ENCODE assay signal across 17 mouse cellular contexts in the genomic region with DNA sequence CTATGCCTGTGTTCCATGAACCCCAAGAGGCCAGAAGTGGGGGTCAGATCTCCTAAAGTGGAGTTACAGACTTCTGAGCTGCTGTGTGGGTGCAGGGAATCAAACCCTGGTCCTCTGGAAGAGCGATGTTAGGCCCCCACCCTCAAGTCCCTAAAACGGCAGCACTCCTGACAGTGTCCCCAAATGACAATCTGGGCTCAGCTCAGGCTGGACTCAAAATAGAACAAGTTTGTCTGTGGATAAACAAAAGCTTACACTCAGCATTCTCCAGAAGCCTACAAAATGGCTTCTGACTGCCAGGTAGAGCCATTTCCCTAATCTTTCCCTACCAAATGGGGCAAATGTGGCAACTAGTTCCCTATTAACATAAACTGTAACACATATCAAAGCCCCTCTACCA. TPM values are rescaled to one million over a fixed set of nuclear protein-coding genes. Genes with fewer than 3 reads are reported as not detected.
DNase-seq lines count a peak whose midpoint lies in the region; ATAC-seq and TF ChIP-seq lines count a peak whose summit lies in the region.
"Had no signal": no experiment of that assay in that cellular context is flagged by ENCODE, and none has a peak within 500 bp of the region (broad histone marks: within the 10 kb centered on the region; RNA-seq: fewer than 3 reads in every experiment).

No protein-coding gene starts in this region.

- H3K9me3 ChIP-seq in heart, embryonic 12.5 days (replicated peaks), result no peaks in the 10 kb centered on the region
- H3K9me3 ChIP-seq in intestine, embryonic 16.5 days (ENCODE audit: control insufficient read depth, low read length), result no peaks in the 10 kb centered on the region
- no peaks in the 10 kb centered on the region for H3K9me3 ChIP-seq in stomach, embryonic 16.5 days (replicated peaks; ENCODE audit: control insufficient read depth, low read length)
- H3K9me3 ChIP-seq: forebrain, embryonic 13.5 days; hindbrain, embryonic 15.5 days; liver, embryonic 15.5 days; neural tube, embryonic 13.5 days had no signal

- TF ChIP-seq CTCF in layer of hippocampus, adult 2 months (conservative IDR thresholded peaks at IDR 0.05), result no peak

- 56% methylated on average over 2 of the region's 2 CpGs for WGBS in heart, embryonic 12.5 days
- WGBS in intestine, embryonic 16.5 days, result 75% methylated on average over 2 of the region's 2 CpGs
- 73% methylated on average over 2 of the region's 2 CpGs for WGBS in stomach, embryonic 16.5 days

- no peaks in the 10 kb centered on the region for H3K27me3 ChIP-seq in heart, embryonic 12.5 days (replicated peaks)
- H3K27me3 ChIP-seq in intestine, embryonic 16.5 days (replicated peaks; ENCODE audit: control insufficient read depth, insufficient read depth, low read length), result no peaks in the 10 kb centered on the region
- no peaks in the 10 kb centered on the region for H3K27me3 ChIP-seq in stomach, embryonic 16.5 days (ENCODE audit: control insufficient read depth, insufficient read depth, low read length)
- H3K27me3 ChIP-seq: forebrain, embryonic 13.5 days; hindbrain, embryonic 15.5 days; liver, embryonic 15.5 days; neural tube, embryonic 13.5 days had no signal

- peaks cover 33% of the 10 kb centered on the region for H3K4me1 ChIP-seq in heart, embryonic 12.5 days (replicated peaks)
- H3K4me1 ChIP-seq in intestine, embryonic 16.5 days (ENCODE audit: control insufficient read depth, insufficient read depth, low read length), result peaks cover 29% of the 10 kb centered on the region
- H3K4me1 ChIP-seq in stomach, embryonic 16.5 days (ENCODE audit: control insufficient read depth, insufficient read depth, low read length), result peaks cover 27% of the 10 kb centered on the region

- DNase-seq in heart, adult 8-10 months (ENCODE audit: low spot score), result no peak
- DNase-seq in layer of hippocampus, adult 2 months (ENCODE audit: low spot score in 2 of 2), result no peak
- DNase-seq in layer of hippocampus, adult 9-11 months, result no peak
- DNase-seq in thymus, postnatal 36 days, result no peak
- DNase-seq in frontal cortex, postnatal 10 days (ENCODE audit: low spot score in 2 of 2), result no peak
- DNase-seq: cerebellum, adult 11-12 months; gastrocnemius, postnatal 14 days; lung, postnatal 4 days; midbrain, embryonic 14.5 days; retina, postnatal 1 day had no signal

- H3K9ac ChIP-seq in heart, embryonic 12.5 days, result no peak overlapping the region
- H3K9ac ChIP-seq in intestine, embryonic 16.5 days (ENCODE audit: low read depth, low read length), result no peak overlapping the region
- H3K9ac ChIP-seq in stomach, embryonic 16.5 days (ENCODE audit: low read length), result 0 out of 2 replicates have a peak overlapping the region, but pooled peaks have one; percentile 1
- H3K9ac ChIP-seq: liver, embryonic 15.5 days had no signal

- ATAC-seq in heart, embryonic 12.5 days (ENCODE audit: insufficient number of reproducible peaks, low FRiP score), result no peak
- no peak for ATAC-seq in intestine, embryonic 16.5 days
- no peak for ATAC-seq in stomach, embryonic 16.5 days (ENCODE audit: insufficient read depth, low FRiP score)

- no peak overlapping the region for H3K4me3 ChIP-seq in heart, embryonic 12.5 days
- H3K4me3 ChIP-seq in layer of hippocampus, adult 2 months, result no peak overlapping the region
- H3K4me3 ChIP-seq in intestine, embryonic 16.5 days (ENCODE audit: low read length), result no peak overlapping the region
- no peak overlapping the region for H3K4me3 ChIP-seq in stomach, embryonic 16.5 days (replicated peaks; ENCODE audit: low read length)
- H3K4me3 ChIP-seq: liver, embryonic 15.5 days had no signal

- H3K27ac ChIP-seq in heart, embryonic 12.5 days (ENCODE audit: poor library complexity, severe bottlenecking), result 0 out of 2 replicates have a peak overlapping the region, but pooled peaks have one; percentile 80
- H3K27ac ChIP-seq in layer of hippocampus, adult 2 months, result peak overlapping the region; percentile 70
- H3K27ac ChIP-seq in intestine, embryonic 16.5 days (ENCODE audit: low read length), result peak overlapping the region; percentile 75
- H3K27ac ChIP-seq in stomach, embryonic 16.5 days (ENCODE audit: low read length), result peak overlapping the region; percentile 93
- H3K27ac ChIP-seq: hindbrain, embryonic 15.5 days; liver, embryonic 15.5 days had no signal

- H3K36me3 ChIP-seq in heart, embryonic 12.5 days, result no peaks in the 10 kb centered on the region
- no peaks in the 10 kb centered on the region for H3K36me3 ChIP-seq in intestine, embryonic 16.5 days (ENCODE audit: control insufficient read depth, insufficient read depth, low read length)
- no peaks in the 10 kb centered on the region for H3K36me3 ChIP-seq in stomach, embryonic 16.5 days (ENCODE audit: control insufficient read depth, insufficient read depth, low read length)
- H3K36me3 ChIP-seq: hindbrain, embryonic 15.5 days; liver, embryonic 15.5 days; neural tube, embryonic 13.5 days had no signal

- H3K4me2 ChIP-seq in heart, embryonic 12.5 days, result no peak overlapping the region
- no peak overlapping the region for H3K4me2 ChIP-seq in intestine, embryonic 16.5 days (ENCODE audit: low read depth, low read length)
- no peak overlapping the region for H3K4me2 ChIP-seq in stomach, embryonic 16.5 days (ENCODE audit: low read depth, low read length)

RNA-seq across cellular contexts. Expression of a gene that starts 13.4 kb away (rescaled TPM):
- 4.3 and 4.9 TPM in 2 replicates for polyA plus RNA-seq in heart, embryonic 12.5 days (2016; fragmentation: Nextera tagmentation; extraction: Ambion mirVana)
- 10 to 100 TPM; 35.5 to 60.3 (median 45.4) TPM for total RNA-seq in heart, adult 8-10 months (2022)
- 1 to 10 TPM; 7.0 to 7.9 TPM for total RNA-seq in layer of hippocampus, adult 2 months (2021)
- 2.5 and 3.2 TPM in 2 replicates for polyA plus RNA-seq in intestine, embryonic 16.5 days (2015; fragmentation: Nextera tagmentation; extraction: Ambion mirVana)
- 13.3 and 20.5 TPM in 2 replicates for polyA plus RNA-seq in stomach, embryonic 16.5 days (2015; fragmentation: Nextera tagmentation; extraction: Ambion mirVana)

RNA-seq across cellular contexts. Expression of a gene that starts 38.3 kb away (rescaled TPM):
- 82.4 and 90.1 TPM in 2 replicates for polyA plus RNA-seq in heart, embryonic 12.5 days (2016; fragmentation: Nextera tagmentation; extraction: Ambion mirVana)
- 10 to 100 TPM; 36.6 to 76.5 (median 42.3) TPM for total RNA-seq in heart, adult 8-10 months (2022)
- 10 to 100 TPM in 1 of 2 experiments, 1 to 10 TPM in 1; 9.3 to 10.5 TPM for total RNA-seq in layer of hippocampus, adult 2 months (2021)
- 15.3 and 17.8 TPM in 2 replicates for polyA plus RNA-seq in intestine, embryonic 16.5 days (2015; fragmentation: Nextera tagmentation; extraction: Ambion mirVana)
- polyA plus RNA-seq in stomach, embryonic 16.5 days (2015; fragmentation: Nextera tagmentation; extraction: Ambion mirVana), result 110 and 228 TPM in 2 replicates

RNA-seq across cellular contexts. Expression of a gene that starts 42.5 kb away (rescaled TPM):
- polyA plus RNA-seq in heart, embryonic 12.5 days (2016; fragmentation: Nextera tagmentation; extraction: Ambion mirVana), result 65.2 and 66.9 TPM in 2 replicates
- 100 to 1,000 TPM; 123 to 159 (median 134) TPM for total RNA-seq in heart, adult 8-10 months (2022)
- 10 to 100 TPM; 49.6 to 55.2 TPM for total RNA-seq in layer of hippocampus, adult 2 months (2021)
- 14.7 and 17.0 TPM in 2 replicates for polyA plus RNA-seq in intestine, embryonic 16.5 days (2015; fragmentation: Nextera tagmentation; extraction: Ambion mirVana)
- 16.5 and 20.5 TPM in 2 replicates for polyA plus RNA-seq in stomach, embryonic 16.5 days (2015; fragmentation: Nextera tagmentation; extraction: Ambion mirVana)

RNA-seq across cellular contexts. Expression of a gene that starts 58.9 kb away (rescaled TPM):
- polyA plus RNA-seq in heart, embryonic 12.5 days (2016; fragmentation: Nextera tagmentation; extraction: Ambion mirVana), result 43.6 TPM in 2 replicates
- 10 to 100 TPM; 48.1 to 51.8 (median 49.0) TPM for total RNA-seq in heart, adult 8-10 months (2022)
- total RNA-seq in layer of hippocampus, adult 2 months (2021), result 10 to 100 TPM; 43.1 to 44.0 TPM
- 56.3 and 58.9 TPM in 2 replicates for polyA plus RNA-seq in intestine, embryonic 16.5 days (2015; fragmentation: Nextera tagmentation; extraction: Ambion mirVana)
- polyA plus RNA-seq in stomach, embryonic 16.5 days (2015; fragmentation: Nextera tagmentation; extraction: Ambion mirVana), result 48.1 and 52.1 TPM in 2 replicates
